Mouse (Mus musculus) midbrain, embryonic 15.5 days (tissue): Measurements from ENCODE around the gene 4921517D22Rik. TPM values are rescaled to one million over a fixed set of nuclear protein-coding genes. Genes with fewer than 3 reads are reported as not detected.
"Not testable (repeated sequence)": the region's sequence is repeated elsewhere in the genome, so short reads cannot be mapped to it uniquely, and the experiment has no call there.

Source experiments
- ATAC-seq: fragments of 200-750 bp; cut with Nextera tagmentation; replicated peaks from 2 replicates; pipeline ENCODE4 v1.8.0; 2017; ENCODE audit warnings: moderate TSS enrichment
- H3K27ac ChIP-seq: fragments of 300-500 bp; sonication (generic); 2 replicates; pipeline ENCODE4 v1.5.1; 2015; ENCODE audit warnings: mild to moderate bottlenecking, inconsistent platforms
- H3K27me3 ChIP-seq: fragments of 300-500 bp; sonication (generic); replicated peaks from 2 replicates; pipeline ENCODE4 v1.6.1; 2015; ENCODE audit warnings: inconsistent platforms
- H3K36me3 ChIP-seq: fragments of 300-500 bp; sonication (generic); replicated peaks from 2 replicates; pipeline ENCODE4 v1.6.1; 2015; ENCODE audit warnings: inconsistent platforms
- H3K4me1 ChIP-seq: fragments of 300-500 bp; sonication (generic); 2 replicates; pipeline ENCODE4 v1.6.1; 2015; ENCODE audit warnings: inconsistent platforms
- H3K4me2 ChIP-seq: fragments of 300-500 bp; sonication (generic); 2 replicates; pipeline ENCODE4 v1.6.1; 2015; ENCODE audit warnings: inconsistent platforms, mild to moderate bottlenecking, moderate library complexity
- H3K4me3 ChIP-seq: fragments of 300-500 bp; sonication (generic); 2 replicates; pipeline ENCODE4 v1.5.1; 2015; ENCODE audit warnings: mild to moderate bottlenecking, inconsistent platforms
- H3K9ac ChIP-seq: fragments of 300-500 bp; sonication (generic); 2 replicates; pipeline ENCODE4 v1.6.1; 2015; ENCODE audit warnings: mild to moderate bottlenecking, inconsistent platforms
- H3K9me3 ChIP-seq: fragments of 300-500 bp; sonication (generic); 2 replicates; pipeline ENCODE4 v1.6.1; 2016; ENCODE audit warnings: inconsistent platforms
- WGBS: fragments of 180-500 bp; shearing (Covaris S2); methylation state at CpG from one replicate; pipeline ENCODE4 v1.1.7; 2015; ENCODE audit warnings: mixed read lengths; 5-methylcytosine and 5-hydroxymethylcytosine counted together
- polyA plus RNA-seq: library from polyadenylated mRNA; unstranded; fragments of >200 nt; fragmentation: Nextera tagmentation; extraction: Ambion mirVana; gene quantifications from 2 replicates; pipeline ENCODE4 v1.2.1, GENCODE M21; 2015

The 4921517D22Rik gene
- polyA plus RNA-seq, 1 experiment from 2014 or later: not detected

DNA sequence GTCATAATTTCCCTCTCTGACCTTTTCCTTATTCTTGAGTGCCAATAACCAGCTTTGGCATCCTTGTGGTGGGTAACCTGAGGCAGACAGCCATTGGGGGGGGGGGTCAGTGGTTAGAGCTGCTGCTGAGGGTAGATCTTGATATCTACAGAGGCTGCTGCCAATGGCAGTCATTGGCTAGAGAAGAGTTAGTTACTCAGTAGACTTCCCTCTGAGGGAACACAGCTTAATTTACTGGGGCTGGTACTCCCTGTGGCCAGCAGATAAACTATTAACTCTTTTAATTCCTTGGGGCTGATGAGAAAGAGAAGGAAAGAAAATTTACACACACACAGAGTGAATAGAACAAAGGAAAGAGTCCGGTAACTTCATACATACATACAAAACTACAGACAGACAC, 25.6 kb upstream of the 4921517D22Rik start:
- no peak overlapping the region for H3K27ac ChIP-seq
- no peak for ATAC-seq
- H3K9ac ChIP-seq: no peak overlapping the region
- H3K4me1 ChIP-seq: no peaks in the 10 kb centered on the region
- H3K27me3 ChIP-seq: no peaks in the 10 kb centered on the region
- WGBS: 82% methylated on average over 1 of the region's 1 CpGs
- H3K9me3 ChIP-seq: no peaks in the 10 kb centered on the region
- no peaks in the 10 kb centered on the region for H3K36me3 ChIP-seq
- no peak overlapping the region for H3K4me3 ChIP-seq
- H3K4me2 ChIP-seq: no peak overlapping the region

DNA sequence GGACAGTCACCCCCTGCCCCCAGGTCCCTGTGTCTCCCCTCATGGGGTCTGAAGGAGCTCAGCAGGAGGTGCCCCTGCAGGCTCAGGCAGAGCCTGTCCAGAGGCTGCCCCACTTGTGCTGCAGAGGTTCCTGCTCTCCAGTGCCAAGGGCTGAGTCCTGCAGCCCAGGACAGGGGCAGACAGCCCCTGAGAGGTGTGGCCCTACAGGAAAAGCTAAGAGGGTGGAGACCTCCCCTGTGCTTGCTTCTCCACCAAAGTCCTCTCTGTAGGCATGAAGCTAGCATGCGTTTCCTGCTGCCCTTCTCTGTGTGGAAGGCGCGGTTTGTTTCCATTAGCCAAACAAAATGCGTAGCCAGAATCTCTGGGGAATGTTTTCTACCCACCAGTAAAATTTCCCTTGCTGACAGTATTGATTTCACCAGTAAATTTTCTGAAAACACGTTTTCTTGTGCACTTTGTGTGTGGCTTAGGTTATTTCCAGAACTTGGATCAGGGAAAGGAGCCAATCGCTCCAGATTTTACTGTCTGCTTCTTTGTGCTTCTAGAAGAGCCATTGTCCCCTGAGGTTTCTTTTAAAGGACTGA, 25.0 kb upstream of the 4921517D22Rik start:
- not testable (repeated sequence) for H3K36me3 ChIP-seq, H3K27me3 ChIP-seq, H3K9ac ChIP-seq, H3K9me3 ChIP-seq, H3K4me1 ChIP-seq, ATAC-seq, H3K4me2 ChIP-seq, H3K27ac ChIP-seq, H3K4me3 ChIP-seq
- 47% methylated on average over 6 of the region's 6 CpGs for WGBS

DNA sequence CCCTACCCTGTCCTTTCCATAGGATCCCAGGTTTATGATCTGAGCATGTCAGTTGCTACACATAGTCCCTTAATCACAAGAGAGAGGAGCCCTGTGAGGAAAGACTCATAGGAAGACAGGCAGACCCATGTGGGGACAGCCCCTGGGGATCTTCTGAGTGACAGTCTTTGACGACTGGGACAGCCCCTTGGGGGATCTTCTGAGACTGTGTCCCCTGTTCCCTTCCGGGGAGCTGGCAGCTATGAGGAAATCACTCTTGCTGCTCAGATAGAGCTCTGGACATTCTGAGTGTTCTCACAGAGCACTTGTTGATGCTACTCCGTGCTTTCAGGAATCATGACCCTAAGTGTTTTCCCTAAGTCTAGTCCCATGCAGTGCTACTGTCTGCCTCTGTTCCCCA, 19.8 kb upstream of the 4921517D22Rik start:
- no peaks in the 10 kb centered on the region for H3K4me1 ChIP-seq
- no peaks in the 10 kb centered on the region for H3K9me3 ChIP-seq
- H3K27me3 ChIP-seq: no peaks in the 10 kb centered on the region
- H3K27ac ChIP-seq: no peak overlapping the region
- 49% methylated on average over 3 of the region's 3 CpGs for WGBS
- H3K4me2 ChIP-seq: no peak overlapping the region
- no peak for ATAC-seq
- no peak overlapping the region for H3K9ac ChIP-seq
- H3K4me3 ChIP-seq: no peak overlapping the region
- no peaks in the 10 kb centered on the region for H3K36me3 ChIP-seq

DNA sequence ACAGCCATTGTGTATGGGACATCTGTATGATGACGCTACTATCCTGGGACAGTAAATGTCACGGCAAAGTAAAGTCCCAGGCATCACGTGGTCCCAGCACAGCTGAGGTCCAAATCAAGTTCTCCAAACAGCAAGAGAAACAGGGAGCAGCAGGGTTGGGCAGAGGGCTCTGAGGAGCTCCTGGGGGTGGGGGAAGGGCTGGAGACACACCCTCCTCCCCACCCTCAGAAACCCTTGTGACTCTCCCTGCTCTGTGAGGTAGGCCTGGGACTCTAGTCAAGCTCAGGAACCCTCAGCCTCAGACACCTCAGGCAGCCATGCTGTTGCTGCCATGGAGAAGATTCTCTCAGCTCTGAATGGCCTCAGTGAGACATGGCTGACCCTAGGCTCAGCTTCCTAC, 18.1 kb upstream of the 4921517D22Rik start, which contains the start of gene Spata31d1b:
Gene Spata31d1b (plus strand): TSS at position 301 of the 400 bp plus-strand sequence.
- not testable (repeated sequence) for H3K27me3 ChIP-seq, H3K9ac ChIP-seq, H3K4me3 ChIP-seq, H3K9me3 ChIP-seq, H3K4me2 ChIP-seq, H3K36me3 ChIP-seq, H3K4me1 ChIP-seq, H3K27ac ChIP-seq, ATAC-seq
- 77% methylated on average over 3 of the region's 3 CpGs for WGBS

DNA sequence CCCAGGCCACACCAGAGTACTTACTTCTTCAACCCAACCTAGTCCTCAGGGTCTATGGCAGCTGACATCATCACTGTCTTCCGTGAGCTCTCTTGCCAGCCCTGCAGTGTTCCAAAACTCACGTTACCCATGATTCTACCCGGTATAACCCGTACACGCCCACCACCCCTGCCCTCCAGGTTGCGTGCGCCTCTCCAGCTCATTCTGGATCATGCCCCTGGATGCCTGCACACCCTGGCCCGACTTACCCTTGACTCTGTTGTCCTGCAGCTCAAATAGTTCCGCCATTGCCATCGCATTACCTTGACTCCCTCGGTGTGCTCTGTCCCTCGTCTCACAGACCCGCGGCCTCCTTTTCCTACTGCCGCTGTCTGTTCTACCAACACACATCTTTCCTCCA, 16.3 kb upstream of the 4921517D22Rik start, which contains the start of gene Spata31d1a:
Gene Spata31d1a (minus strand): TSS at position 101 of the 400 bp plus-strand sequence.
- 90% methylated on average over 15 of the region's 15 CpGs for WGBS
- Histone ChIP-seq H3K9me3 (no peaks in the 10 kb centered on the region), H3K4me2 (no peak within 1 kb of the TSS), H3K4me1 (no peaks in the 10 kb centered on the region), H3K27ac (no peak within 1 kb of the TSS), H3K4me3 (no peak within 1 kb of the TSS), H3K9ac (no peak within 1 kb of the TSS), H3K27me3 (no peaks in the 10 kb centered on the region), H3K36me3 (no peaks in the 10 kb centered on the region)
- ATAC-seq: no peak

DNA sequence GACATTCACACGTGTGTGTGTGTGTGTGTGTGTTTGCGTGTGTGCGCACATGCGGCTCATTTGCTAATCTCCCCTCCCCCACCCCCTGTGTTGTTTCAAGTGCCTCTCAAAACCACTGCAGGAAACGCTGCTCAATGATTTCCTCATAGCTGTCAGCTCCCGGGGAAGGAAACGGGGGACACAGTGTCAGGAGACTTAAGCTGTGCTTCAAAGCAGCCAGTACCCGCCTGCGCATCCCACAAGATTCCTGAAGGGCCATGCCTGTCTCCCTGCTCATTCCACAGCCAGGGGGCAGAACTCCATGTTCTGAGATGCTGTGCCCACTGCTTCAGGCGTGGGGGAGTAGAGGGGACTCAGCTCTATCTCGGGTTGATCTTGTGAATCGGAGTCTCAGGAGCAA, 10.7 kb upstream of the 4921517D22Rik start:
- Histone ChIP-seq H3K4me3 (no peak overlapping the region), H3K9ac (no peak overlapping the region), H3K9me3 (no peaks in the 10 kb centered on the region), H3K27me3 (no peaks in the 10 kb centered on the region), H3K36me3 (no peaks in the 10 kb centered on the region), H3K4me1 (peaks cover 4% of the 10 kb centered on the region; the same call in 1 of the 2 replicates), H3K4me2 (no peak overlapping the region), H3K27ac (no peak overlapping the region)
- WGBS: 43% methylated on average over 12 of the region's 12 CpGs
- ATAC-seq: no peak; the same call in 1 of the 2 replicates

DNA sequence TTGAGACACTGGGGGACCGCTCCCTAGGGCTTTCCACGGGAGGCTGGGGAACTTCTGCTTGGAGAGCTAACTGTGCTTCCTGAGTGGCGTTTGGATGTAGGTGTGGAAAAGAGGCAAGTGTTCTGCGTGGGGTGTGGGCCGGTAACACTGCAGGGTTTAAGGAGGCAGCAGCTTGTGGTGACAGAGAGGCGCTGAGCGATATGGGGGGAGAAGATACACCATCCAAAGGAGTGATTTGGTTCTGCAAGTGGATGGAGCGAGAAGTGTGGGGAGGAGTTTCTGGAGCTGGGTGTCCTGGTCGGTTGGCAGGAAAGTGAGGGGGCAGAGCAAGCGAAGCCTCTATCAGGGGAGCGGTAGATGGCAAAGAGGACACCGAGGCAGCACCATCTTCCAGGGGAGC, 9.6 kb upstream of the 4921517D22Rik start:
- H3K4me1 ChIP-seq: peaks cover 4% of the 10 kb centered on the region; the same call in 1 of the 2 replicates

DNA sequence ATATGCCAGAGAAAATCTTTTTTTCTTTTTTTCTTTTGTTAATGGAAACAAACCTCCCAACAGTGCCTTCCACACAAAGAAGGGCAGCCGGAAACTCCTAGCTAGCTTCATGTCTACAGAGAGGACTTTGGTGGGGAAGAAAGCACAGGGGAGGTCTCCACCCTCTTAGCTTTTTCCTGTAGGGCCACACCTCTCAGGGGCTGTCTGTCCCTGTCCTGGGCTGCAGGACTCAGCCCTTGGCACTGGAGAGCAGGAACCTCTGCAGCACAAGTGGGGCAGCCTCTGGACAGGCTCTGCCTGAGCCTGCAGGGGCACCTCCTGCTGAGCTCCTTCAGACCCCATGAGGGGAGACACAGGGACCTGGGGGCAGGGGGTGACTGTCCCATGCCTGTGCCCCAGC, 6.2 kb upstream of the 4921517D22Rik start:
- H3K36me3 ChIP-seq, H3K4me2 ChIP-seq, H3K27ac ChIP-seq, H3K9ac ChIP-seq, H3K9me3 ChIP-seq, ATAC-seq, H3K4me3 ChIP-seq, H3K4me1 ChIP-seq, H3K27me3 ChIP-seq: not testable (repeated sequence)
- 52% methylated on average over 1 of the region's 1 CpGs for WGBS

More for the DNA sequence above, 9.6 kb upstream of the 4921517D22Rik start:
- Histone ChIP-seq H3K9ac (no peak overlapping the region), H3K27ac (no peak overlapping the region), H3K9me3 (no peaks in the 10 kb centered on the region), H3K36me3 (no peaks in the 10 kb centered on the region), H3K4me3 (no peak overlapping the region), H3K27me3 (no peaks in the 10 kb centered on the region), H3K4me2 (no peak overlapping the region)
- ATAC-seq: no peak
- 89% methylated on average over 12 of the region's 12 CpGs for WGBS

DNA sequence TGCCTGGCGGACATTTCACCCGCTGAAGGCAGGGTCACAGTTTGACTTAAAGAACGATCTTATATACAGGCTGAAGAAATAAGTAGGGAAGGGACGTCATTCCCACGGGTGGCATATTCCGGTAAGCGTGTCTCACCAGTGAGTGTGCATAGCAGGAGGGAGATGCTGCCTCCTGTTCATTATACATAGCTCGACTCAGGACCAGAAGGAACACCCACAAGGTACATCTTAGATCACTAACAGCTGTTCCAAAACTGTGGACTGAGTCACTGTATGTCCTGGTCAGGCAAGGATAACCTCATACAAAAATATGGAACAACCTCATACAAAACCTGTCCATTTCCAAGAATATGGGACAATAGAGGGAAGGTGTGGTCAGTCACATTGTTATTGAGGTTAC, 5.2 kb upstream of the 4921517D22Rik start:
- Histone ChIP-seq H3K36me3 (no peaks in the 10 kb centered on the region), H3K9ac (no peak overlapping the region), H3K9me3 (no peaks in the 10 kb centered on the region), H3K4me2 (no peak overlapping the region), H3K27ac (no peak overlapping the region), H3K4me3 (no peak overlapping the region), H3K27me3 (no peaks in the 10 kb centered on the region), H3K4me1 (no peaks in the 10 kb centered on the region)
- WGBS: 92% methylated on average over 8 of the region's 8 CpGs
- ATAC-seq: no peak

DNA sequence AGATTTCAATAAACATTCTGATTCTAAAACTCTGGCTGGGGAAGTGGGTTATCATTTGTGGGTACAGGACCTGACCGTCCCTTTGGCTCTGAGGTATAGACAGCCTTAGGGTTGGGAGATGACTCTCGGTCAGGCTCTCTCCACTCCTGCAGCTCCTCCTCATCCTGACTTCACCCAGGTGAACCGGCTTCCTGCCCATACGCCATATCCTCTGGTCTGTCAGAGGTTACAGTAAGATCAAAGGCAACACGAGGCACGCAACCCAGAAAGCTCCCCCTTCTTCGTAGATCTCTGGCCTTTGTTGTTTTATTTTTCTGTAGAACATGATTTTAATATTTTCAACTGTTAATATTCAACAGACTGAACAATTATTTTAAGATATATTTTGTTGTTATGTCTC, 1.9 kb upstream of the 4921517D22Rik start:
- no peaks in the 10 kb centered on the region for H3K4me1 ChIP-seq
- WGBS: 93% methylated on average over 7 of the region's 7 CpGs

DNA sequence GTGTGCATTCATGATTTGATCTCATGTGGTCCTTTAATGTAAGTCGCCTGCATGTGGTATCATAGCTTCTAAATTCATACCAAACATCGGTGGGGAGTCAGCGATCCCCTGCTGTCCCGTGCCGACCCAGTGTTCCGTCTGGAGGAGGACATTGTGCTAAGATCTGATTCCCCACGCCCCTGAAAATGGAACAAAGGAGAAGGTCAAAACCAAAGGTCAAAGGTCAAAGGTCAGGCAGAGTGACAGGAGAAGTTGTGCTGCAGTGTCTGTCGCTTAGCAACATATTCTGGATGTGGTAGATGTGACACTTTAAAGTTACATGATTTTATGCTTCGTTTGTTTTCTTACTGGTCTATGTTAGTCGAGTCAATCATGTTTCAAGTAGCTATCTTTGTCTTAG, 2.4 kb downstream of the 4921517D22Rik start:
- H3K4me1 ChIP-seq: no peaks in the 10 kb centered on the region
- H3K36me3 ChIP-seq: no peaks in the 10 kb centered on the region
- H3K27me3 ChIP-seq: no peaks in the 10 kb centered on the region
- no peak overlapping the region for H3K4me2 ChIP-seq
- no peak for ATAC-seq
- no peak overlapping the region for H3K9ac ChIP-seq
- no peak overlapping the region for H3K4me3 ChIP-seq
- no peak overlapping the region for H3K27ac ChIP-seq
- no peaks in the 10 kb centered on the region for H3K9me3 ChIP-seq
- WGBS: 19% methylated on average over 10 of the region's 10 CpGs

More for the DNA sequence above, 1.9 kb upstream of the 4921517D22Rik start:
- no peak for ATAC-seq
- Histone ChIP-seq H3K4me2 (no peak overlapping the region), H3K36me3 (no peaks in the 10 kb centered on the region), H3K9me3 (no peaks in the 10 kb centered on the region), H3K27ac (no peak overlapping the region), H3K27me3 (no peaks in the 10 kb centered on the region), H3K4me3 (no peak overlapping the region), H3K9ac (no peak overlapping the region)

DNA sequence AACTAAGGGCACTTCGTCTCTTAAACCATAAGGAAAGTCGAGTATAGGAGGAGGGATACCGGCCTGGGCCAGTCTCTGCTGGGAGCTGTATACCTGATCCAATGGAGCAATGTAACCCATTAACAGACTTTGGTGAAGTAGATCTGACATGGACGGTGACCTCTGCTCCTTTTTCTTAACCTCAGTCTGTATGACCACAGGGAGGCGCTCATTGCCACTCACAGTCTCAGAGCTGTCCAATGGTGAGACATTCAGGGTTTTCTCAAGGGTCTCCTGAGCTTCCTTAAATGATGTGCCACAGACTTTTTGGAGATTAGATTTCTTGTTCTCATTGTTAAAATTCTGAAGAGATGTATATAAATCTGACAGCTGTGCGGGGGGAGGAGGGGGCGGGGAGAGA, 3.3 kb downstream of the 4921517D22Rik start:
- no peak overlapping the region for H3K4me3 ChIP-seq
- no peaks in the 10 kb centered on the region for H3K27me3 ChIP-seq
- no peaks in the 10 kb centered on the region for H3K36me3 ChIP-seq
- H3K9ac ChIP-seq: no peak overlapping the region
- no peaks in the 10 kb centered on the region for H3K9me3 ChIP-seq
- no peaks in the 10 kb centered on the region for H3K4me1 ChIP-seq
- no peak for ATAC-seq
- H3K27ac ChIP-seq: no peak overlapping the region
- no peak overlapping the region for H3K4me2 ChIP-seq
- WGBS: 79% methylated on average over 7 of the region's 7 CpGs

DNA sequence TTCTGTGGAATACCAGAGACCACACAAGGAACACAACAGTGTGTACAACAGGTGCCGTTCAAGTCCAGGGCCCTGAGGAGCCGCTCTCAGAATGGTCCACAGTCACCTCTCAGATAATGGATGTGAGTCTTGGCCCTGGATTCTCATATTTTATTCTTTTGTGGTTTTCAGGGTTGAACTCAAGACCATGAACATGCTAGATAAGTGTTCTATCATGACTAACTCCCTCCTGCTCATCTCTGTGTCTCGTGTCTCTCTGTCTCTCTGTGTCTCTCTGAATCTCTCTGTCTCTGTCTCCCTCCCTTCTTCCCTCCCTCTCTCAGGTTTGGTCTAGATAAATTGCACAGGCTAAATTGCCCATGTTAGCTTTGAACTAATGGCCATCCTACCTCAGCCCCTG, 4.1 kb downstream of the 4921517D22Rik start:
- Histone ChIP-seq H3K4me3 (no peak overlapping the region), H3K27ac (no peak overlapping the region), H3K36me3 (no peaks in the 10 kb centered on the region), H3K27me3 (no peaks in the 10 kb centered on the region), H3K4me2 (no peak overlapping the region), H3K9ac (no peak overlapping the region), H3K4me1 (no peaks in the 10 kb centered on the region), H3K9me3 (no peaks in the 10 kb centered on the region)
- WGBS: 92% methylated on average over 3 of the region's 3 CpGs
- no peak for ATAC-seq
